Mouse (Mus musculus) gastrocnemius, postnatal 36 days (tissue): ENCODE measurements around the gene Mctp1. TPM values are rescaled to one million over a fixed set of nuclear protein-coding genes. Genes with fewer than 3 reads are reported as not detected.

Source experiments
- DNase-seq, 2 experiments: peaks; one replicate each; pipeline ENCODE4 v3.0.0; 2022
- intact Hi-C: fragments of 180-260 bp; cut with DNase I; formaldehyde crosslinking; loops from one replicate; pipeline ENCODE4 v1.15.1; 2025
- total RNA-seq, 2 experiments: library from RNA; stranded (reverse); gene quantifications; 2 replicates each; pipeline ENCODE4 v1.2.3; 2021

The Mctp1 gene
- total RNA-seq, 2 experiments from 2014 or later: 0.57 to 0.59 TPM

DNA sequence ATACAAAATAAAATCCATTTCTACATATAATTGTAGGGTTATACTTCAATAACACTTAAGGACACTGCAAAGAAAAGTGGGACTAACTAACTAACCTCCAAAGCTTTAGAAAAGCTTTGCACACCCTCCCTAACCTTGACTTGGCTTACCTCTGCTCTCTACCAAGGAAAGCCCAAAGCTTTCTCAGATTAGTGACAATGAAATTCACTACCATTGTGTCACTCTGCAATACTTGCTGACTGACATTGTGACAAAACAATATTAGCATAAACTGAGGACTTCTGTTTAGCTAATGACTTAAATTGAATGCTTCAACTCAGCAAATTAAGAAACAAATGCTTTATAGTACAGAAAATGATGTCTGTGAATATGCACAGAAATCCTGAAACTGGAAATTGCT lies 687.7 kb downstream of the Mctp1 start:
- DNase-seq: no peak
- intact Hi-C loops: no loop called here

Other genes with a start within 250 kb of the Mctp1 start
- gene Fam81b, start 79.5 kb upstream of the Mctp1 start, total RNA-seq: not detected